Mouse (Mus musculus) E14TG2a.4 (cell line): ENCODE data around the gene Zcchc14.
A peak's percentile ranks its signal among the peaks of the same experiment; 100 is the strongest.

ENCODE experiments used
- H3K27me3 ChIP-seq: 2 replicates; pipeline ENCODE4 v1.6.1; 2014; ENCODE audit warnings: low read length, control low read depth; ENCODE audit not compliant: insufficient read depth
- H3K36me3 ChIP-seq: 2 replicates; pipeline ENCODE4 v1.6.1; 2014; ENCODE audit warnings: low read length, control low read depth; ENCODE audit not compliant: insufficient read depth
- H3K4me1 ChIP-seq: replicated peaks from 2 replicates; pipeline ENCODE4 v1.6.1; 2014; ENCODE audit warnings: low read depth, low read length, control low read depth
- H3K4me3 ChIP-seq: replicated peaks from 2 replicates; pipeline ENCODE4 v1.5.1; 2014; ENCODE audit warnings: mild to moderate bottlenecking, low read length
- H3K9me3 ChIP-seq: 2 replicates; pipeline ENCODE4 v1.6.1; 2014; ENCODE audit warnings: low read length, control low read depth
- CTCF ChIP-seq: conservative IDR thresholded peaks from 2 replicates; pipeline ENCODE4 v1.5.1; 2014; ENCODE audit warnings: low read length
- NANOG ChIP-seq: IDR thresholded peaks from 2 replicates; pipeline ENCODE4 v1.6.1; 2014; ENCODE audit warnings: borderline replicate concordance, low read length, mixed read lengths
- POU5F1 ChIP-seq: IDR thresholded peaks from 2 replicates; pipeline ENCODE4 v1.6.1; 2014; ENCODE audit warnings: low read length, borderline replicate concordance

Zcchc14 gene

DNA sequence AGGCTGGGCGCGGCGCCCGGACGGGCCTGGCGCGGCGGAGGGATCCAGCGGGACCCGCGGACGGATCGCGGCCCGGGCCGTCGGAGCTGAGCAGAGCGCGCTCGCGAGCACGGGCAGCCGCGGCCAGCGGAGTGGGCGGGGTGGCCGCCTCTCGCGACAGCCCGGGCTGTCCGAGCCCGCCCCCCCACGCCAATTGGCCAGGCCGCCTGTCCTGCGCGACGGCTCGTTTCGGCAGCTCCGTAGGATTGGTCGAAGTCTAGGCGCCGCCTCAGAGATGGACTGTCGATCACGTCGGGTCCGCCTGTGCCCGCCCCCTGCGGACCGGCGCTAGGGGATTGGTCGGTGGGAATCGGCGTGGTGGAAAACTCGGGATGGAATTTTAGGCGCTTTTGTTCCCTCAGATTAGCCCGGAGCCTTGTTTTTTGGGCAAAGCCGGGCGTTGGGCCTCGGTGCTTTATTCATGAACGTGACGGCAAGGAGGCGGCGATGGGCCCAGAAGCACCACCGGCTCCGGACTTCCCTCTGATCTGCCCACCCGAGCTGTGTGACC is at the start of gene Zcchc14:
Gene Zcchc14, minus strand, starts transcription at position 128 of the 550 bp plus-strand sequence.
- peaks cover 57% of the 10 kb centered on the region for H3K4me1 ChIP-seq
- H3K36me3 ChIP-seq = peaks cover 33% of the 10 kb centered on the region
- H3K9me3 ChIP-seq = no peaks in the 10 kb centered on the region
- H3K27me3 ChIP-seq = peaks cover 33% of the 10 kb centered on the region
- TF ChIP-seq POU5F1 (no peak), CTCF (no peak), NANOG (no peak)
- peak within 1 kb of the TSS; percentile 84 for H3K4me3 ChIP-seq

DNA sequence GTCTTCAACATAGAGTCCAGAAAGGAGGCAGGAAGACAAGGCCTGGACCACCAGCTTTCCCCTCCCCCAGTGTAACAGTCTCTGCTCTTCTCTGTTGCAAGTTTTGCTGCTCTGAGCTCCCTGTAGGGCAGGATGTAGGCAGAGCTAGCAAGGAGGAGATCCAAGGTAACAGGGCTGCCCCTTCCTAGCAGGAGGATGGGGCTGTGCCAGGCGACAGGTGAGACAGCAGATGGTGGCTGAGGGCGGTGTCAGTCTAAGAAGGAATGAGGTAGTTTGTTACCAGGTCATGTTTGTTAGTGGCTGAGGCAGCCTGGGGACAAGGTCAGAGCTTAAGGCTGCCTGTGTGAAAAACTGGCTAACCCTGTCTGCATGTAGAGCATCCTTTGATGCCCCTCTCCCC is 47.2 kb upstream of the Zcchc14 start:
- Histone ChIP-seq H3K27me3 (peaks cover 11% of the 10 kb centered on the region), H3K4me1 (peaks cover 34% of the 10 kb centered on the region), H3K36me3 (no peaks in the 10 kb centered on the region), H3K4me3 (no peak overlapping the region), H3K9me3 (no peaks in the 10 kb centered on the region)
- TF ChIP-seq POU5F1 (no peak), CTCF (no peak), NANOG (no peak)

DNA sequence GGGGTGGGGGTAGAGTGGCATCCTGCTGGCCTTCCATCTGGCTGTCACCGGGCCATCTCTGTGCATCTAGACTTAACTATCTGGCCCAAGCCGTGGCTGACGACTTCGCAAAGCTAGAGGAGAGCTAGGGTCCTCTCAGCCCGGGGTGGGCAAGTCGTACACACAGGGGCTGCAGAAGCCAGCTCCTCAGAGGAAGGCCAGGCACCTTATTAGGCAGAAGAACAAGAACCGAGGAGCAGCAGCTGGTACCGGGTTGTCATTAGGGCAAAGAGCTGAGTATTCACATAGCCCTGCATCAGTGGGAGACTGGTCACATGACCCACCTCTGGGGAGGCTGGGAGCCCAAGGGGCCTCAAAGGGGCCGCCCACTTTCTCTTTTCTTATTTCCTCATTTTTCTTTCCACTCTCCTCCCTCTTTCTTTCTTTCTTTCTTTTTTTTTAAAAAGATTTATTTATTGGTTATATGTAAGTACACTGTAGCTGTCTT is 46.0 kb upstream of the Zcchc14 start:
- Histone ChIP-seq H3K4me1 (peaks cover 42% of the 10 kb centered on the region), H3K27me3 (peaks cover 7% of the 10 kb centered on the region), H3K9me3 (no peaks in the 10 kb centered on the region), H3K36me3 (no peaks in the 10 kb centered on the region), H3K4me3 (peak overlapping the region; percentile 43)
- TF ChIP-seq POU5F1 = no peak
- TF ChIP-seq NANOG = no peak
- TF ChIP-seq CTCF = no peak

DNA sequence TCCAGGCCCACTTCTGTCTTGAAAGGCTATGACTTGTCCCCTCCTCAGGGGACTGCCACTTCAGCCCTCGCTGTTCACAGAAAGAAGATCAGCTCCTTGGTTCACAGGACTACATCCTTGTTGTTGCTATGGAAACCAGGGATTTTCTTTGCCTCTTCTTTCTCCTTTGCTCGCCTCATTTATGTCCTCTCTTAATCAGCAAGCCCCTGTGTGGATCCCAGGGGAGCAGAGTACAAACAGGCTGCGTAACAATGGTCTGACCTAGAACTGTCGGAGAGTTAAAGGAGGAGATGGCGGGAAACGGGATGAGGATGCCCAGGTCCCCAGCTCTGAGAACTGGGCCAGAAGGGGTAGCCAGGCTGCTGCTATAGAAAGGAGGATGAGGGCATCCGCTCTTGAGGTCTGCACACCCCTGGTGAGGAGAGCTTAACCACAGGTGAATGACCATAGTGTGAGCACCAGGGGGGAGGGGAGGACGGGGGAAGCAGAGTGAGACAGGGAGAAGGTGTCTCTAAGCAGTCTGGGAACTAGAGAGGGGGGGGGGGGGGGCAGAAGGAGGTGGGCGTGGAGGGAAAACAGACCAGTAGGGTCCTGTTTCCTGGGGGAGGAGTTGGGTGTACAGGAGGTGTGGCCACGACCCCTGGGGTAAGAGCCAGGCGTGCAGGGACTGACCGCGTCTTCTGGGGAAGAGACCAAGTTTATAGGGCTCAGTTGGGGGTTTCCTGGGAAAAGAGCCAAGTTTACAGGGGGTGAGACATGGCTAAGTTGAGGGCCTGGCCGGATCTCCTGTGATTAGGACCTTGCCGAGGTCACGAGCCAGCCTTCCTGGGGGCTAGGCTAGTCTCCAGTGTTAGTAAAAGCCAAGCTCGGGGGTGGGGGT is 45.3 kb upstream of the Zcchc14 start:
- TF ChIP-seq CTCF (no peak), NANOG (no peak), POU5F1 (no peak)
- H3K4me3 ChIP-seq = peak overlapping the region; percentile 43
- no peaks in the 10 kb centered on the region for H3K36me3 ChIP-seq

DNA sequence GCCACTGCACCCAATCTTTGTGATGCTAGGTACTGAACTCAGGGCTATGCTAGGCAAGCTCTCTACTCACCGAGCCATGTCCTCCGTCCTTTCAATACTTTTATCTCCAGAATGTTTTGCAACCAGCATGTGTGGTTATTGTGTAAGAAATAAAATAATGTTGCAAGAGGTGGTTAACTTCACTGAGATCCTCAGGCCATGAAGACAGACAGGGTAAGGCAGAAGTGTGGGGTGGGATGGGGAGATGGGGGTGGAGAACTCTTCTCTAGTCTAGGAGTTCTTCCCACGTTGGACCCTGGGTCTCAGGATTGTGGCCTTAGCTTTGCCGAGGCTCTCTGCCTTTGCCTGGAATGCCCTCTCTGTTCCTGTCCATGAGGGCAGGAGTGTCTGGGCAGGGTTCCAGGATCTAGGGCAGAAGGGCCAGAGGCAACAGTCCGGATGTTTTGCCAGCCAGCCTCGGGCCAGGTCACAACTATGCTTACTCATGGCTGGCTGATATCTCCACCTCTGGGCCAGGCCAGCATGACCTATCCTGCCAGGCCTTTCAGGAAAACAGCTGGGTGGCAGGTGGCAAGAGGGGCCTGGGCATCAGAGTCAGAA is 43.0 kb upstream of the Zcchc14 start:
- H3K9me3 ChIP-seq = peaks cover 4% of the 10 kb centered on the region; the same call in 1 of the 2 replicates
- peaks cover 46% of the 10 kb centered on the region for H3K4me1 ChIP-seq
- peaks cover 7% of the 10 kb centered on the region for H3K27me3 ChIP-seq
- H3K4me3 ChIP-seq = no peak overlapping the region
- TF ChIP-seq NANOG (no peak), CTCF (no peak), POU5F1 (no peak)
- no peaks in the 10 kb centered on the region for H3K36me3 ChIP-seq

More for the DNA sequence above, 45.3 kb upstream of the Zcchc14 start:
- peaks cover 7% of the 10 kb centered on the region for H3K27me3 ChIP-seq
- H3K4me1 ChIP-seq = peaks cover 47% of the 10 kb centered on the region
- no peaks in the 10 kb centered on the region for H3K9me3 ChIP-seq

DNA sequence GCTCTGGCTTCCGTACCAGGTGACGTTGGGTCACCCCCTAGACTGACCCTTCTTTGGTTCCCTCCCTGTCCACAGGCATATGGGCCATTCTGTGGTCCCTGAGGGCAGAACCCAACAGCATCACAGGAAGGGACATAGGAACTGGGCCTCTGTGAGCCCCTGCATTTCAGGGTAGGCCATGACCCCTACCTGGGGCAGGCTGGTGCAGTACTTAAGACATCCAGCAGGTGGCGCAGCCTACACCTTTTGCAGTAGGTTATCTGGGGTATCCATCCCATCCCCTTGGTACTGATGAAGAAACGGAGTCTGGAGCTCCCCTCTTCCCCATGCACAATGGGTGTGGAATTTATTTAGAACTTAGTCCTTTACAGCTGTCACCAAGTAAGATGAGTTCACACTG is 41.8 kb upstream of the Zcchc14 start:
- TF ChIP-seq NANOG (no peak), POU5F1 (no peak), CTCF (peak; percentile 99)
- peaks cover 41% of the 10 kb centered on the region for H3K4me1 ChIP-seq
- peaks cover under 1% of the 10 kb centered on the region; the same call in 1 of the 2 replicates for H3K27me3 ChIP-seq
- peaks cover 4% of the 10 kb centered on the region; the same call in 1 of the 2 replicates for H3K9me3 ChIP-seq
- H3K4me3 ChIP-seq = 0 out of 2 replicates have a peak overlapping the region, but pooled peaks have one; percentile 60
- no peaks in the 10 kb centered on the region for H3K36me3 ChIP-seq

DNA sequence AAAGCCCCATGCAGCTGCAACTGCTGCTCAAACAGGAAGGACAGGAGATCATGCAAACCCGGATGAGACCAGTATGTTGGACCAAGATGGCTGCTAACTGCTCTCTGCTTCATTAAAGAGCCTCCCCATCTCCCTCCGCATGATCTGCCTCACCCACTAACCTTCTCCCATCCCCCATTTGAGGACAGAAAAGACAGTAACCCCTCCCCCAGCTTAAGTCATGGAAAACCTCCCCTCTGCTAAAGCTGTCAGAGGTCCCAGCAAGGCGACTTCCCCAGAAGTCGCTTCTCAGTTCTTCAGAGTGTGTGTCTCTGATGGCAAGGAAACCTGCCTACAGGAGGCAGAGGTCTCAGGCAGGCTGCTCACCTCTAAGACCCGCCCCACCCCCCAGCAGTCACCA is 35.8 kb upstream of the Zcchc14 start:
- TF ChIP-seq POU5F1 = no peak
- TF ChIP-seq CTCF = no peak
- H3K36me3 ChIP-seq = no peaks in the 10 kb centered on the region
- H3K9me3 ChIP-seq = peaks cover 4% of the 10 kb centered on the region; the same call in 1 of the 2 replicates
- H3K27me3 ChIP-seq = no peaks in the 10 kb centered on the region
- H3K4me1 ChIP-seq = peaks cover 51% of the 10 kb centered on the region
- H3K4me3 ChIP-seq = no peak overlapping the region

DNA sequence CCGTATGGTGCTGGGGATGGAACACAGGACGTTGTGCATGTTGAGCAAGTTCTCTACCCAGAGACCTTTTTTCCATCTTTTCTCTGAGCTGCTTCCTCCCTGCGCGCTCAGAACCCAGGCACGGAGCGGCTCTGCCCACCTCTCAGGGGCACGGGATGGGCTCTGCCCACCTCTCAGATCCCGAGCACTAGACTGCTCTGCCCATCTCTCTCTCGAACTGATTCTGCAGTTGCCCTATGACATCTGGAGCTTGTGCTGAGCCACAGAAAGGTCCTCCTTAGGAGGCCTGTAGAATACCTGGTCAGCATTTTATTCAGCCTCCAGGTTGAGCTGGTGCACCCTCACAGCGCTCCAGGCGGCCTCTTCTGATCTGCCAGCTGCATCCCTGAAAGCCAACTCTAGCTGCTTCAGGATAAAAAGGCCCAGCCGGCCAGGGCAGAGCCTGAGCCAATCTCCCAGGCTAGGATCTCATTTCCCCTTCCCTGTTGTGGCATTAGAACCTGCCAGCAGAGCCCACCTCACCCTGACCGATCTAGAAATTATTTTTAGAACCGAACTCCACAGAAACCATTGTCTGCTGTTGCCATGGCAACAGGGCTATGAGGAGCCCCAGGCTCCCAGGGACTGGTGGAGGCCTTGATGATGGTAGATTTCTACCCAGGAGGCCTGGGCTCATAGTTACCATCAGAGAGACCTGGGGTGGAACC is 34.9 kb upstream of the Zcchc14 start:
- TF ChIP-seq NANOG (no peak), CTCF (no peak), POU5F1 (no peak)
- no peaks in the 10 kb centered on the region for H3K27me3 ChIP-seq
- peaks cover 4% of the 10 kb centered on the region; the same call in 1 of the 2 replicates for H3K9me3 ChIP-seq
- 0 out of 2 replicates have a peak overlapping the region, but pooled peaks have one; percentile 4 for H3K4me3 ChIP-seq
- H3K4me1 ChIP-seq = peaks cover 47% of the 10 kb centered on the region
- no peaks in the 10 kb centered on the region for H3K36me3 ChIP-seq
